Mouse (Mus musculus) thymus, postnatal 4 days (tissue): Measurements from ENCODE around the gene Tyw3.

Experiments
- DNase-seq: peaks from one replicate; pipeline ENCODE4 v3.0.0; 2021

Tyw3 gene

GRCm38 (mm10) chr3:154562192-154562591 is 34.7 kb downstream of the Tyw3 start:
- DNase-seq: no peak

- DNase-seq: no peak
Observed at GRCm38 (mm10) chr3:154551035-154551411, 45.9 kb downstream of the Tyw3 start.

- no peak for DNase-seq
Observed at GRCm38 (mm10) chr3:154550326-154551034, 46.4 kb downstream of the Tyw3 start.

GRCm38 (mm10) chr3:154548868-154549301 is 48.0 kb downstream of the Tyw3 start:
- DNase-seq: no peak

- no peak for DNase-seq
Observed at GRCm38 (mm10) chr3:154547549-154548426, 49.1 kb downstream of the Tyw3 start.

- no peak for DNase-seq
Observed at GRCm38 (mm10) chr3:154546234-154546633, 50.7 kb downstream of the Tyw3 start.

GRCm38 (mm10) chr3:154540086-154540911 is 56.6 kb downstream of the Tyw3 start:
- DNase-seq: no peak

GRCm38 (mm10) chr3:154536134-154536533 is 60.8 kb downstream of the Tyw3 start:
- DNase-seq: no peak

- no peak for DNase-seq
Observed at GRCm38 (mm10) chr3:154533246-154533645, 63.7 kb downstream of the Tyw3 start.

- DNase-seq: no peak
Observed at GRCm38 (mm10) chr3:154528973-154529372, 67.9 kb downstream of the Tyw3 start.

GRCm38 (mm10) chr3:154526610-154527009 is 70.3 kb downstream of the Tyw3 start:
- no peak for DNase-seq
